Mouse (Mus musculus): Measurements from ENCODE around the gene Pqlc2. TPM values are rescaled to one million over a fixed set of nuclear protein-coding genes. Genes with fewer than 3 reads are reported as not detected.

Gene Pqlc2
- polyA plus RNA-seq, 1 experiment from 2014 or later, result 14.3 TPM

DNA sequence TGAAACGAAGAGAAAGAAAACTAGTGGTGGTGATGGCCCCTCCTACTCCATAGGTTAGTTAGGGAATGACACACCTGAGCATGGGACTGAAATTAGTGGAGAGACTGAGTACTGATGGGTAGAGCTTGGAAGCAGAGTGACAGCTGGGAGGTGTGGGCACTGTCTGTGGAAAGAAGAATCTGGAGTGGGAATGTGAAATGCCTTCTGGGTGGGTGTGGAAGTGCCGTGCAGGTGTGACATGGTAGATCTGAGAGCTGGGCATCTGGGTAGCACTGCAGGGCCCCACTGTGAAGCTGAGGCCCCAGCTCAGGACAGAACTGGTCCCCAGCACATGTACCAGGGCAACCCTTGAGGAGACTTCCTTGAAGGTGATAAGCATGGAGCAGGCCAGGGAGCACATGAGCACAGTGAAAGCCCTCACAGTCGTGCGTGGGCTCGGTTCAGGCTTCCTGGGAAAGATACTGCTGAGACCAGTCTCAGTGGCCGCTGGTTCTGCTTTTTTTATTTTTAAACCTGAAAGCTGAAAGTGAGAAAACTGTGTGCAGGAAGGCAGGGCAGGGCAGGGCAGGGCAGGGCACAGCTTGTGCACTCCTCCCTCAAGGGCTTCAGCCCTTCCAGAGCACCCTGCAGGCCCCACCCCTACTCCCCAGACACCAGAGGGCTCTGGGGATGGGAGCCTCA, 51.7 kb downstream of the Pqlc2 start:
- no peaks in the 10 kb centered on the region for H3K27me3 ChIP-seq (replicated peaks)
- ATAC-seq (ENCODE audit: insufficient read depth, low FRiP score, low read depth), result no peak; the same call in 1 of the 2 replicates
- peaks cover 34% of the 10 kb centered on the region for H3K36me3 ChIP-seq
- H3K4me2 ChIP-seq, result no peak overlapping the region
- H3K9ac ChIP-seq, result no peak overlapping the region
- WGBS, result 61% methylated on average over 6 of the region's 6 CpGs
- peak overlapping the region; percentile 62 for H3K27ac ChIP-seq
- H3K4me3 ChIP-seq (replicated peaks), result no peak overlapping the region
- H3K4me1 ChIP-seq, result peaks cover 13% of the 10 kb centered on the region
- H3K9me3 ChIP-seq, result no peaks in the 10 kb centered on the region

DNA sequence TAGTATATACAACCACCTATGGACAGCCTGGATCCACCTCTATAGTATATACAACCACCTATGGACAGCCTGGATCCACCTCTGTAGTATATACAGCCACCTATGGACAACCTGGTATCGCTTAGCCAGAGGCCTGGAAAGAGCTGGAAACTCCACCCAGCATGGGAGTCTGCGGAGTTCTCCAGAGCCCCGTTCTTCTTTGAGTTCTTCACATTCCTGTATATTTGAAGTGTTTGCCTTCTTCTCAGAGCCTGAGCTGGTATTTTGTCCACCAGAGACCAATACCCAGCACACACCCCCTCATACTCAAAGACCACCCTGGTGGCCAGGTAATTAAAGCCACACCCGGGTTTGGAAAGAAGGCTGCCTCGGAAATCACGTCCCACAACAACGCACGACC, 53.8 kb downstream of the Pqlc2 start:
- no peak for ATAC-seq (ENCODE audit: insufficient read depth, low FRiP score, low read depth)
- Histone ChIP-seq H3K4me2 (no peak overlapping the region), H3K36me3 (peaks cover 19% of the 10 kb centered on the region), H3K27me3 (replicated peaks) (no peaks in the 10 kb centered on the region), H3K9me3 (no peaks in the 10 kb centered on the region), H3K4me1 (peaks cover 15% of the 10 kb centered on the region), H3K9ac (no peak overlapping the region), H3K4me3 (replicated peaks) (no peak overlapping the region), H3K27ac (no peak overlapping the region)
- WGBS, result 81% methylated on average over 8 of the region's 8 CpGs

DNA sequence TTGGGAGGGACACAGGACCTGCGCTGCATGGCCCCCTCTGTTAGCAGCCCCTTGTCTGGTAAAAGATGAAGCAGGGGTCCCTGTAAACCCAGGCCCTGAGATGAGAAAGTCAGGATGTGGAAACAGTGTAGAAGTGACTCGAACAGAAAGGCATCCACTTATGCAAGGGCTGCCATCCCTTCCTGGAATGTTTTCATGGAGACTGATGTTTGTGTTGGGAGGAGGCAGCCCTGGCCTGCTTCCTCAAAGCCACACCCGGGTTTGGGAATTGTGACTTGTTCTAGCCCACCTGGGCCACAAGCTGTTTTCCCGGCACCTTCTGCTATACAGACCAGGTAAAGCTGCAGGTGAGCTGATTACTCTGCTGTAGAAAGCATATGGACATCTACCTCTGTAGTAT, 54.4 kb downstream of the Pqlc2 start:
- H3K27ac ChIP-seq, result no peak overlapping the region
- peaks cover 16% of the 10 kb centered on the region for H3K36me3 ChIP-seq
- peaks cover 21% of the 10 kb centered on the region for H3K4me1 ChIP-seq
- no peak overlapping the region for H3K4me2 ChIP-seq
- no peaks in the 10 kb centered on the region for H3K27me3 ChIP-seq (replicated peaks)
- H3K9me3 ChIP-seq, result no peaks in the 10 kb centered on the region
- H3K9ac ChIP-seq, result no peak overlapping the region
- ATAC-seq (ENCODE audit: insufficient read depth, low FRiP score, low read depth), result no peak
- H3K4me3 ChIP-seq (replicated peaks), result no peak overlapping the region
- WGBS, result 72% methylated on average over 4 of the region's 4 CpGs

DNA sequence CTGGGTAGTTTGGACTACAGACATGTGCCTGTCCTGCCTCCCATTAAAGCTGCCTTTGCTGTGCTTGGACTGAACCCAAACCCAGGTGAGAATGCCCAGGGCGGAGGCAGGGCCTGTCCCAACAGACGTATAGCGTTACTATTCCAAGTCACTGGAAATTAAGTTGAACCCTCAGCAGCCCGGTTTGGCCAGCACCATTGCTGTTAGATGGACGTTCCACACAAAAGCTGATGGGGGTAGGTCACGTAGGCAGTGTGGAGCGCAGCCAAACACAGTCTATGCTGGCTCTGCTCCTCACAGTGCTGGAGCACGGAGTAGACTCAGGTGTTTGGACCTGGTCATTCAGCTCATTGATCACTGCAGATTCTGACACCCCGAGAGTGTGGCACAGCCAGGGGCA, 57.3 kb downstream of the Pqlc2 start:
- Histone ChIP-seq H3K27me3 (replicated peaks) (no peaks in the 10 kb centered on the region), H3K27ac (no peak overlapping the region), H3K4me1 (peaks cover 38% of the 10 kb centered on the region), H3K36me3 (peaks cover 11% of the 10 kb centered on the region), H3K4me3 (replicated peaks) (no peak overlapping the region), H3K4me2 (no peak overlapping the region), H3K9ac (no peak overlapping the region), H3K9me3 (no peaks in the 10 kb centered on the region)
- ATAC-seq (ENCODE audit: insufficient read depth, low FRiP score, low read depth), result no peak
- WGBS, result 71% methylated on average over 9 of the region's 9 CpGs

DNA sequence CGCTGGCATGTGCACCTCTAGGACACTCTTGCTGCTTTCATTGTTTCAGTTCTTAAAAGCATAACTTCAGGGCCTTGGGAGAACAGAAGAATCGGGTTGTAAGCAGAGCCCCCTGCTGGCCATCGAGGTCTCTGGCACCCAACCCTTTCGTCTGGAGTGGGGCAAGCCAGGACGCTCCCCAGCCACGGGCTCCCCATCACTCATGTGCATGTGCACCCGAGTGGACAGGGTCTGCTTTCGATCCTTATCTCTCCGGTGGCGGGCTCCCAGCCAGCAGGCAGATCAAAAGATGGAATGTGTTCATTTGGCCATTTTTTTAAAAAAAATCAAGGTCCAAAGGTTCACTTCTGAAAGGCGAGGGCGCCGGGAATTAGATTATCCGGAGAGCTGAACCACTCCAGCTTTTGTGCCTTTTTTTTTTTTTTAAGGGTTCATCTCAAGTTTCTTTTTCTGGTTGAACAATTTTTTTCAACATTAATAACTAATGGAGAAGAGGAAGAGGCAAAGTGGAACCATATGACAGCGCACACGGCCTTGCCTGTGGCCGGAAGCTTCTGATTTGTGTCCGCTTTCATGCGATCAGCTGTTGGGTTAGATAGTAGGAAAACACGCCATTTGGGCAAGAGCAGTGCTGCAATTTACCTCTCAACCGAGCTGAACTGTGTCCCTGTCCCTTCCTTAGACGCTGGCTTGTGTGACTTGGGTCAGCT, 58.3 kb downstream of the Pqlc2 start:
- Histone ChIP-seq H3K4me2 (no peak overlapping the region; the same call in 1 of the 2 replicates), H3K27me3 (replicated peaks) (no peaks in the 10 kb centered on the region), H3K36me3 (peaks cover 4% of the 10 kb centered on the region), H3K27ac (peak overlapping the region; percentile 83), H3K9me3 (no peaks in the 10 kb centered on the region), H3K9ac (no peak overlapping the region), H3K4me3 (replicated peaks) (no peak overlapping the region), H3K4me1 (peaks cover 39% of the 10 kb centered on the region)
- ATAC-seq (ENCODE audit: insufficient read depth, low FRiP score, low read depth), result peak; percentile 23; the same call in 1 of the 2 replicates
- WGBS, result 39% methylated on average over 22 of the region's 22 CpGs

DNA sequence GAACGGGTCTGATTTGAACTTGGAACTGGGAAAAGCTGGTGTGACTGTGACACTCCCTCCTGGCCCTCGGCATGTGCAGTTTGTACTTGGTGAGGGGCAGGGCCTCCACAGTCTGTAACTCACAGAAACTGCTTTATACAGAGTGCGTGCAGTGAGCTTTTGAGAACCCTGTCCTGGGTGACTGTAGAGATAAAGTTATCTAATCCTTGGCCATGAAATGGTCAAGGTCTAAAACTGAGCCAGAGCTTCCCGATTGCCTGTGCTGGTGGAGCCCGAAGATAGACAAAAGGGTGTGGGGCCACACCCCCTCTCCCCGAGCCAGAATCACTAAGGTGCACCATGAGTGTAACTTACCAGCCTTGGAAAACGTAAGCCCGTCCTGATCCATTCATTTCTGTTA, 59.6 kb downstream of the Pqlc2 start:
- no peak overlapping the region for H3K9ac ChIP-seq
- no peaks in the 10 kb centered on the region for H3K9me3 ChIP-seq
- H3K4me2 ChIP-seq, result peak overlapping the region; percentile 8; the same call in 1 of the 2 replicates
- peak overlapping the region; percentile 83 for H3K27ac ChIP-seq
- peaks cover 45% of the 10 kb centered on the region for H3K4me1 ChIP-seq
- H3K4me3 ChIP-seq (replicated peaks), result no peak overlapping the region
- ATAC-seq (ENCODE audit: insufficient read depth, low FRiP score, low read depth), result peak; percentile 73
- H3K27me3 ChIP-seq (replicated peaks), result no peaks in the 10 kb centered on the region
- WGBS, result 50% methylated on average over 8 of the region's 8 CpGs
- H3K36me3 ChIP-seq, result 0 out of 2 replicates have a peak, but pooled peaks cover 4% of the 10 kb centered on the region

DNA sequence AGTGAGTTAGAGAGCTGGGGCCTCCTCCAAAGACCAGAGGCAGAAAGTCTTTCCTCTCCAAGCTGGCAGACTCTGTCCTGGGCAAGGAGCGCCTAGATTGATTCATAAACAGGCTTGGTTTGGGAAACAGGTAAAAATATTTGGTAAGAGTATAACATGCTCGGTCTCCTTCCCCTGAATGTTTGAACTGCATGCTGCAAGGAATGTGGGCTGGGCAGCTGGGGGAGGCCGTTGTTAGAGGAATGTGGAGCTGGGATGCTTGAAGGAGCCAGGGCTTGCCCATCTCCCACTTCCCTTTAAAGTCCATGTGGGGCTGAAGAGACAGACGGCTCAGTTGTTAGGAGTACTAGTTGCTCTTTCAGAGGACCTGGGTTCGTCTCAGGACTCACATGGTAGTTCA, 60.5 kb downstream of the Pqlc2 start:
- Histone ChIP-seq H3K27me3 (replicated peaks) (no peaks in the 10 kb centered on the region), H3K4me1 (peaks cover 45% of the 10 kb centered on the region), H3K9me3 (no peaks in the 10 kb centered on the region), H3K36me3 (0 out of 2 replicates have a peak, but pooled peaks cover 4% of the 10 kb centered on the region), H3K4me3 (replicated peaks) (no peak overlapping the region), H3K4me2 (no peak overlapping the region), H3K9ac (no peak overlapping the region), H3K27ac (peak overlapping the region; percentile 83)
- ATAC-seq (ENCODE audit: insufficient read depth, low FRiP score, low read depth), result no peak
- WGBS, result 31% methylated on average over 5 of the region's 5 CpGs

DNA sequence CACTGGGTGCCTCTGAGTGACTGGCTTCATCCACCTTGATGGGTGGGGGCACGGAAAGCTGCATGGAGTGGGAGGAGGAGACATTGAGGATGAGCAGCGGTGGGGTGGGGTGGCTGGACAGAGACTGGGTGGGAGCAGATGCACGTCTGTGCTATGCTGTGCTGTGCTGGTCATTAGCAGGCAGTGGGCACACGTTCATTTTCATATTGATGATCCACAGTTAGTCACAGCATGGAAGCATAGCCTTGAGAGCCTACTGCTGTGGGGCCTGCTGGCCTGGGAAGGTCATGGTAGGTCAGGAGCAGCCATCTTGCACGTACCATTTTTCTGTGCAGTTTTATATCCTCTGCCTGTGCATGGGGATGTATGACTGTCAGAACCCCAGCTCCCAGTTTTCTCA, 61.8 kb downstream of the Pqlc2 start:
- Histone ChIP-seq H3K4me1 (peaks cover 45% of the 10 kb centered on the region), H3K36me3 (0 out of 2 replicates have a peak, but pooled peaks cover 4% of the 10 kb centered on the region), H3K27me3 (replicated peaks) (no peaks in the 10 kb centered on the region), H3K27ac (peak overlapping the region; percentile 83; the same call in 1 of the 2 replicates), H3K9me3 (no peaks in the 10 kb centered on the region), H3K4me2 (no peak overlapping the region), H3K4me3 (replicated peaks) (no peak overlapping the region), H3K9ac (no peak overlapping the region)
- ATAC-seq (ENCODE audit: insufficient read depth, low FRiP score, low read depth), result no peak
- 79% methylated on average over 5 of the region's 5 CpGs for WGBS

DNA sequence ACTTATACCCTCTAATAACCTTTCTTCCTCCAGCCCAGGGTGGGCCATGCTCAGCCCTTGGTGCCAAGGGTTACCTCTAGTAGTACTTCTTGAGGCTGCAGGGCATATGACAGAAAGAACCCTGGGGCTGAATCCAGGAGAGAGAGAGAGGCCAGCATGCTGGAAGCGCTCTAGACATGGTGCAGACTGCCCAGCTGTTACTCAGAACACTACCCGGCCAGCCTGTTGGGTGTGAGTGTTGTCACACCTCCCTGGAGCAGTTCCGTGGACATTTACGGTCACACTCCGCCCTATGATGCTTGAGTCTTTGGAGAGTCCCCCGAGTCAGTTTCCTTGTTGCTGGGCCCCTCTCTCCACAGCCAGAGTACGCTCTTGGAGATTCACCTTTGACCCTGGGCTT, 62.5 kb downstream of the Pqlc2 start:
- 0 out of 2 replicates have a peak, but pooled peaks cover 4% of the 10 kb centered on the region for H3K36me3 ChIP-seq
- 62% methylated on average over 7 of the region's 7 CpGs for WGBS
- H3K4me1 ChIP-seq, result peaks cover 45% of the 10 kb centered on the region
- no peak overlapping the region for H3K9ac ChIP-seq
- H3K27me3 ChIP-seq (replicated peaks), result no peaks in the 10 kb centered on the region
- no peaks in the 10 kb centered on the region for H3K9me3 ChIP-seq
- ATAC-seq (ENCODE audit: insufficient read depth, low FRiP score, low read depth), result no peak
- no peak overlapping the region for H3K4me3 ChIP-seq (replicated peaks)
- peak overlapping the region; percentile 0; the same call in 1 of the 2 replicates for H3K27ac ChIP-seq
- no peak overlapping the region for H3K4me2 ChIP-seq

DNA sequence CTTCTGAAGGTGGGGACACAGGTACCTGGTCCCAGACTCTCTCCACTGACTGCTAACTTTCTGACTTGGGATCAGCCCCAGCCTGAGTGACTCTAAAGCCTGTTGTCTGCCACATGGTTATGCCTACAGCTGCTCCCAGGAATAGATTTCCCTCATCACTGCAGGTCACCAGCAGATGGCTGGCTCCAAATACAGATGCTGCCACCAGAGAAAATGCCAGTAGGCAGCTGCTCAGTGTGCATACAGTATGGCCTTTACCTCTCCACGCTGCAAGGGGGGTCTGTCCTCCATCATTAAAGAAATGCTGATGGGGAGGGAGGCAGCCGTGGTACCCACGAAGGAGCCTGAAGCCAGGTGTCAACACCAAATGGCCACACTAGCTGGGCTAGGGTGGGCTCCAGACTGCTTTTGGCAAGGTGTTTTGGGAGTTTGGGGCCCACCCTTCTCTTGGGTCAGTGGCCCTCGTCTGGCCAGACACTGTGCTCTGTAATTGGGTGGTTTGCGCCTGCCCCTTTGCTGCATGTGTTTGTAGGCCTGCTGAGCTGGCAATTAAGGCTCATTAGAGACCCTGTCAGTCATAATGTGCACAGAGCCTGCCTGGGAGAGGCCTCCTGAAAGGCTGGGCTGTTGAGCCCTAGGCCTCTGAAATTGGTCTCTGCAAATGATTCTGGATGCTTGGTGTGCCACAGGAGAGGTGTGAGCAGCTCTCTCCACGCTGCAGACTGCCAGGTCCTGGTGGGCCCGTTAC, 64.2 kb downstream of the Pqlc2 start:
- Histone ChIP-seq H3K9ac (no peak overlapping the region), H3K27me3 (replicated peaks) (no peaks in the 10 kb centered on the region), H3K36me3 (peaks cover 9% of the 10 kb centered on the region; the same call in 1 of the 2 replicates), H3K4me1 (peaks cover 43% of the 10 kb centered on the region), H3K9me3 (no peaks in the 10 kb centered on the region), H3K4me2 (no peak overlapping the region), H3K4me3 (replicated peaks) (no peak overlapping the region), H3K27ac (no peak overlapping the region)
- 57% methylated on average over 7 of the region's 7 CpGs for WGBS
- no peak for ATAC-seq (ENCODE audit: insufficient read depth, low FRiP score, low read depth)

DNA sequence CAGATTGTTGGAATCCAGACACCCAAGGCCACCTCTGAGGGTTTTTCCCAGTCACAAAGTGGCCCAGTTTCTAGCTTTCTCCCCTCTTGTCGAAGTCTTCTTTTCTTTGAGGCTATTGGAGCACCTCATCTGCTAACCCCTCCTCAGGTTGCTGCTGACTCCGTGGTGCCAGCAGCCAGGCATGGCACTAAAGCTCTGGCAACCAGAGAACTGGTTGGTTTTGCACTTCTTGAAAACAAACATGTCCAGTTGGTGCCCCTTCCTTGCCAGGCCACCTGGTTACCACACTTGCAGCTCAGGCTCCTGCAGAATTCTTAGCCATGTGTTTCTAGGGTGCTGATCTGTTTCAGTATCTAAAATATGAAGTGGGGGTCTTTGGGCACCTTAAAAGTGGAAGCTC, 65.0 kb downstream of the Pqlc2 start:
- H3K27me3 ChIP-seq (replicated peaks), result no peaks in the 10 kb centered on the region
- H3K9ac ChIP-seq, result no peak overlapping the region
- no peaks in the 10 kb centered on the region for H3K9me3 ChIP-seq
- peaks cover 11% of the 10 kb centered on the region; the same call in 1 of the 2 replicates for H3K36me3 ChIP-seq
- H3K4me2 ChIP-seq, result no peak overlapping the region
- H3K4me3 ChIP-seq (replicated peaks), result no peak overlapping the region
- no peak for ATAC-seq (ENCODE audit: insufficient read depth, low FRiP score, low read depth)
- H3K4me1 ChIP-seq, result peaks cover 35% of the 10 kb centered on the region; the same call in 1 of the 2 replicates
- H3K27ac ChIP-seq, result no peak overlapping the region
- WGBS, result 87% methylated on average over 2 of the region's 2 CpGs

DNA sequence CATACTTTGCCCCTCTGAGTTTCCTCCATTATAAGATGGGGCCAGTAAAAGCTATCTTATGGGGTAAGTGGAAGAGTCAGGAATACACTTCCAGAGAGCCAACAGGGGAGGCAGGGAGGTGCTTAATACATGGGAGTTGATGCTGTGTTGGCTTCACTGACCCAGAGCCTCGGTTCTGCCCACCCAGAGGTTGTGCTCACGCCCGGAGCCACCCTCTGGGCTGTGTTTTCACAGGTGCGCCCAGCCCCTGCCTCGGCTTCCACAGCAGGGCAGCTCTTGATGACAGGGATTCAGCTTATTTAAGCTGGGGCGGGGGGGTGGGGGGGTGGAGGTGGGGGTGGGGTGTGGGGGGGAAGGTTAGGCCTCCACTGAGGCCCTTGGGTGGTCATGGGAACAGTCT, 65.7 kb downstream of the Pqlc2 start:
- Histone ChIP-seq H3K9ac (no peak overlapping the region), H3K27ac (no peak overlapping the region), H3K9me3 (no peaks in the 10 kb centered on the region), H3K4me1 (peaks cover 29% of the 10 kb centered on the region; the same call in 1 of the 2 replicates), H3K4me2 (no peak overlapping the region), H3K36me3 (peaks cover 18% of the 10 kb centered on the region), H3K27me3 (replicated peaks) (no peaks in the 10 kb centered on the region), H3K4me3 (replicated peaks) (no peak overlapping the region)
- ATAC-seq (ENCODE audit: insufficient read depth, low FRiP score, low read depth), result no peak
- WGBS, result 87% methylated on average over 5 of the region's 6 CpGs
